Mouse (Mus musculus) forebrain, embryonic 16.5 days (tissue): ENCODE results near the gene Ebf4. TPM values are rescaled to one million over a fixed set of nuclear protein-coding genes. Genes with fewer than 3 reads are reported as not detected.

Experiments
- ATAC-seq: fragments of 200-750 bp; cut with Nextera tagmentation; 2 replicates; pipeline ENCODE4 v1.8.0; 2017; ENCODE audit warnings: mild to moderate bottlenecking, moderate library complexity
- H3K27ac ChIP-seq: fragments of 300-500 bp; sonication (generic); 2 replicates; pipeline ENCODE4 v1.5.1; 2014; ENCODE audit warnings: low read length, control low read depth
- H3K27me3 ChIP-seq: fragments of 300-500 bp; sonication (generic); replicated peaks from 2 replicates; pipeline ENCODE4 v1.6.1; 2014; ENCODE audit warnings: low read length; ENCODE audit not compliant: control insufficient read depth, insufficient read depth
- H3K36me3 ChIP-seq: fragments of 300-500 bp; sonication (generic); 2 replicates; pipeline ENCODE4 v1.6.1; 2014; ENCODE audit not compliant: control insufficient read depth, insufficient read depth
- H3K4me1 ChIP-seq: fragments of 300-500 bp; sonication (generic); replicated peaks from 2 replicates; pipeline ENCODE4 v1.6.1; 2014; ENCODE audit warnings: low read length; ENCODE audit not compliant: control insufficient read depth, insufficient read depth
- H3K4me2 ChIP-seq: fragments of 300-500 bp; sonication (generic); 2 replicates; pipeline ENCODE4 v1.6.1; 2014; ENCODE audit warnings: mild to moderate bottlenecking, low read length, control low read depth
- H3K4me3 ChIP-seq: fragments of 300-500 bp; sonication (generic); replicated peaks from 2 replicates; pipeline ENCODE4 v1.5.1; 2014; ENCODE audit warnings: mild to moderate bottlenecking, low read length, control low read depth
- H3K9ac ChIP-seq: fragments of 300-500 bp; sonication (generic); replicated peaks from 2 replicates; pipeline ENCODE4 v1.6.1; 2014; ENCODE audit warnings: low read depth, low read length, control low read depth
- H3K9me3 ChIP-seq: fragments of 300-500 bp; sonication (generic); 2 replicates; pipeline ENCODE4 v1.6.1; 2016; ENCODE audit warnings: low read length; ENCODE audit not compliant: control insufficient read depth
- WGBS: fragments of 180-500 bp; shearing (Covaris S2); extraction: QIAGEN DNeasy Blood & Tissue Kit; methylation state at CpG from one replicate; pipeline ENCODE4 v1.1.7; 2014; 5-methylcytosine and 5-hydroxymethylcytosine counted together
- polyA plus RNA-seq: library from polyadenylated mRNA; unstranded; fragments of >200 nt; fragmentation: Nextera tagmentation; extraction: Ambion mirVana; gene quantifications from 2 replicates; pipeline ENCODE4 v1.2.1, GENCODE M21; 2015

Gene Ebf4
- polyA plus RNA-seq, 1 experiment from 2014 or later: 3.7 TPM

- H3K4me3 ChIP-seq: peak within 1 kb of the TSS; percentile 99
- peak; percentile 98 for ATAC-seq
- no peaks in the 10 kb centered on the region for H3K9me3 ChIP-seq
- peak within 1 kb of the TSS; percentile 96 for H3K27ac ChIP-seq
- peaks cover 23% of the 10 kb centered on the region for H3K4me1 ChIP-seq
- under 1% methylated on average over 68 of the region's 68 CpGs for WGBS
- peak within 1 kb of the TSS; percentile 92 for H3K9ac ChIP-seq
- H3K4me2 ChIP-seq: peak within 1 kb of the TSS; percentile 84
- no peaks in the 10 kb centered on the region for H3K27me3 ChIP-seq
- peaks cover 27% of the 10 kb centered on the region for H3K36me3 ChIP-seq
Observed at GRCm38 (mm10) chr2:130274149-130274861, 20.7 kb upstream of the Ebf4 start, which contains the start of gene Nop56. Gene Nop56 (plus strand): TSS chr2:130274430.

GRCm38 (mm10) chr2:130274862-130275261 lies 20.1 kb upstream of the Ebf4 start:
- Histone ChIP-seq H3K27ac (peak overlapping the region; percentile 96), H3K4me1 (peaks cover 23% of the 10 kb centered on the region), H3K4me3 (peak overlapping the region; percentile 99), H3K4me2 (peak overlapping the region; percentile 83), H3K9ac (peak overlapping the region; percentile 92), H3K9me3 (no peaks in the 10 kb centered on the region), H3K27me3 (no peaks in the 10 kb centered on the region), H3K36me3 (peaks cover 32% of the 10 kb centered on the region)
- no peak for ATAC-seq
- 0% methylated on average over 10 of the region's 10 CpGs for WGBS

- peak overlapping the region; percentile 99 for H3K4me3 ChIP-seq
- no peak overlapping the region for H3K27ac ChIP-seq
- H3K36me3 ChIP-seq: peaks cover 37% of the 10 kb centered on the region
- peaks cover 23% of the 10 kb centered on the region for H3K4me1 ChIP-seq
- no peak overlapping the region for H3K9ac ChIP-seq
- H3K9me3 ChIP-seq: no peaks in the 10 kb centered on the region
- WGBS: 39% methylated on average over 6 of the region's 6 CpGs
- no peak for ATAC-seq
- H3K4me2 ChIP-seq: peak overlapping the region; percentile 83
- no peaks in the 10 kb centered on the region for H3K27me3 ChIP-seq
Observed at GRCm38 (mm10) chr2:130275649-130276048, 19.3 kb upstream of the Ebf4 start.

GRCm38 (mm10) chr2:130279600-130280091 lies 15.3 kb upstream of the Ebf4 start:
- no peak for ATAC-seq
- no peak overlapping the region for H3K27ac ChIP-seq
- H3K36me3 ChIP-seq: peaks cover 42% of the 10 kb centered on the region
- no peak overlapping the region for H3K4me3 ChIP-seq
- H3K4me2 ChIP-seq: no peak overlapping the region
- no peaks in the 10 kb centered on the region for H3K9me3 ChIP-seq
- no peak overlapping the region for H3K9ac ChIP-seq
- H3K4me1 ChIP-seq: peaks cover 30% of the 10 kb centered on the region
- 38% methylated on average over 8 of the region's 8 CpGs for WGBS
- H3K27me3 ChIP-seq: no peaks in the 10 kb centered on the region

GRCm38 (mm10) chr2:130280224-130280623 lies 14.7 kb upstream of the Ebf4 start:
- 62% methylated on average over 7 of the region's 7 CpGs for WGBS
- H3K27me3 ChIP-seq: no peaks in the 10 kb centered on the region
- no peaks in the 10 kb centered on the region for H3K9me3 ChIP-seq
- no peak overlapping the region for H3K4me3 ChIP-seq
- H3K9ac ChIP-seq: no peak overlapping the region
- no peak for ATAC-seq
- peaks cover 31% of the 10 kb centered on the region for H3K4me1 ChIP-seq
- no peak overlapping the region for H3K27ac ChIP-seq
- H3K4me2 ChIP-seq: no peak overlapping the region
- peaks cover 42% of the 10 kb centered on the region for H3K36me3 ChIP-seq

GRCm38 (mm10) chr2:130280818-130281217 lies 14.2 kb upstream of the Ebf4 start:
- no peak overlapping the region for H3K27ac ChIP-seq
- H3K9me3 ChIP-seq: no peaks in the 10 kb centered on the region
- peaks cover 39% of the 10 kb centered on the region for H3K36me3 ChIP-seq
- WGBS: 48% methylated on average over 4 of the region's 4 CpGs
- H3K4me1 ChIP-seq: peaks cover 25% of the 10 kb centered on the region
- no peak for ATAC-seq
- no peak overlapping the region for H3K9ac ChIP-seq
- no peak overlapping the region for H3K4me2 ChIP-seq
- no peak overlapping the region for H3K4me3 ChIP-seq
- H3K27me3 ChIP-seq: no peaks in the 10 kb centered on the region

- H3K27ac ChIP-seq: no peak within 1 kb of the TSS
- H3K27me3 ChIP-seq: no peaks in the 10 kb centered on the region
- peak within 1 kb of the TSS; percentile 75 for H3K9ac ChIP-seq
- WGBS: under 1% methylated on average over 47 of the region's 51 CpGs
- peaks cover 15% of the 10 kb centered on the region for H3K4me1 ChIP-seq
- ATAC-seq: peak; percentile 92
- no peaks in the 10 kb centered on the region for H3K9me3 ChIP-seq
- H3K4me2 ChIP-seq: peak within 1 kb of the TSS; percentile 98
- H3K4me3 ChIP-seq: peak within 1 kb of the TSS; percentile 66
- peaks cover 17% of the 10 kb centered on the region for H3K36me3 ChIP-seq
Observed at GRCm38 (mm10) chr2:130283854-130284654, 10.9 kb upstream of the Ebf4 start, which contains the start of gene Idh3b. Gene Idh3b (minus strand): TSS chr2:130284547.

GRCm38 (mm10) chr2:130289086-130289485 lies 5.9 kb upstream of the Ebf4 start:
- Histone ChIP-seq H3K27ac (no peak overlapping the region), H3K9ac (no peak overlapping the region), H3K4me1 (peaks cover 4% of the 10 kb centered on the region), H3K27me3 (no peaks in the 10 kb centered on the region), H3K9me3 (no peaks in the 10 kb centered on the region), H3K4me2 (no peak overlapping the region), H3K4me3 (no peak overlapping the region), H3K36me3 (no peaks in the 10 kb centered on the region)
- 71% methylated on average over 4 of the region's 4 CpGs for WGBS
- ATAC-seq: no peak

- H3K27me3 ChIP-seq: no peaks in the 10 kb centered on the region
- ATAC-seq: peak; percentile 49; the same call in 1 of the 2 replicates
Observed at GRCm38 (mm10) chr2:130291434-130291833, 3.5 kb upstream of the Ebf4 start.

More at GRCm38 (mm10) chr2:130291434-130291833, 3.5 kb upstream of the Ebf4 start:
- no peak overlapping the region for H3K27ac ChIP-seq
- peaks cover 10% of the 10 kb centered on the region for H3K4me1 ChIP-seq
- 14% methylated on average over 8 of the region's 8 CpGs for WGBS
- no peak overlapping the region for H3K4me2 ChIP-seq
- no peaks in the 10 kb centered on the region for H3K9me3 ChIP-seq
- H3K4me3 ChIP-seq: no peak overlapping the region
- H3K36me3 ChIP-seq: no peaks in the 10 kb centered on the region
- H3K9ac ChIP-seq: no peak overlapping the region
